Mouse (Mus musculus) large intestine, adult 2 months (tissue): ENCODE results near the gene Slit3. TPM values are rescaled to one million over a fixed set of nuclear protein-coding genes. Genes with fewer than 3 reads are reported as not detected.

ENCODE experiments used
- DNase-seq: peaks from one replicate; pipeline ENCODE4 v3.0.0-alpha.2; 2012; ENCODE audit warnings: low read depth, low spot score
- WGBS: fragments of 180-500 bp; shearing (Covaris S2); methylation state at CpG from one replicate; pipeline ENCODE4 v1.1.7; 2018; 5-methylcytosine and 5-hydroxymethylcytosine counted together
- polyA plus RNA-seq: library from polyadenylated mRNA; depleted of rRNA; stranded (reverse); fragments of >200 nt; gene quantifications from 2 replicates; pipeline ENCODE4 v1.2.3, GENCODE M21; 2012

The Slit3 gene
- polyA plus RNA-seq, 1 experiment = 4.4 TPM

DNA sequence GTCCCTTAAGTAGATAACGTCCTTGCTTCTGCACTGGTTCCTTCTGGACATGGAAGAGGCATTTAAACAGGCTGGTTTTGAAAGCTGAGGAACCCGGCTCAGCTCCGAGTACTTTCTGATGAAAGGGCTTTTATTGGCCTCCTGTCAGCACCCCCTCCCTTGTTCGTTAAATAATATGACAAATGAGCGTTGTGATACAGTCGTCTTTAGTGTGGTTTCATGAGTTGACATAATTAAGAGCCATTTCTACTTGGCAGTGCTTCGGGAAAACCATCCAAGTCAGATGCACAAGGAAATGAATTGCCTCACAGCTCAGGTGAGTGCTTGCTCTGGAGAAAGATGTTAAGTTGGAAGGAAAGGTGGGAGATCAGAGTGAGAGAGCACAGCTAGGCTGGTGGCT lies 173.6 kb downstream of the Slit3 start:
- 48% methylated on average over 7 of the region's 7 CpGs for WGBS
- no peak for DNase-seq

DNA sequence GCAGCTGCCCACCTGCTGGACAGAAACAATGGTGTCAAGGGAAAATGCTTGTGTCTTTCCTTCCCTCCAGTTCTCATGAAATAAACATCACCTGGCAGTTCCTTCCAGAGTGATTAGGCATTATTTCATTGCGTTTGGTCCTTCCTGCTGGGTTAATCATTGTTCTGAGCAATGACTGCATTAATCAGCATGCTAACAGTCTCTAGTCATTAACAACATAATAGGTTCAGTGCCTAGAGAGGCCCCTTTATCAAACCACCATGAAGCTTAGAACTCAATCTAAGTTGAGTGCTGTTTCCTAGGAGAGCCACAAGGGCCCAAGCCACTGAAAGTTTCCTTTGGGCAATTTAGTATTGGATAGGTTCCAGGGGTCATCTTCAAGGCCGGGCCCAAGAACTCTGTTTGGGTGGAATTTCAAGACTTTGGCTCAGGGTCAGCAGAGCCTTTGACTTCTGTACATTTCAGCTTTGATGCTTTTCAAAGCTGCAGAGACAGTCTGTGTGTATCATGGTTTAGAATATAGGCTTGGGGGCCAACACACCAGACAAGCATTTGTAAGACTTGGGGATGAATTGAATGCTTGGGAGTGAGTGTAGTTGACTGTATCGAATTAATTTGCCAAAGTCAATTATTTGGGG lies 174.3 kb downstream of the Slit3 start:
- DNase-seq = no peak
- 45% methylated on average over 3 of the region's 3 CpGs for WGBS

DNA sequence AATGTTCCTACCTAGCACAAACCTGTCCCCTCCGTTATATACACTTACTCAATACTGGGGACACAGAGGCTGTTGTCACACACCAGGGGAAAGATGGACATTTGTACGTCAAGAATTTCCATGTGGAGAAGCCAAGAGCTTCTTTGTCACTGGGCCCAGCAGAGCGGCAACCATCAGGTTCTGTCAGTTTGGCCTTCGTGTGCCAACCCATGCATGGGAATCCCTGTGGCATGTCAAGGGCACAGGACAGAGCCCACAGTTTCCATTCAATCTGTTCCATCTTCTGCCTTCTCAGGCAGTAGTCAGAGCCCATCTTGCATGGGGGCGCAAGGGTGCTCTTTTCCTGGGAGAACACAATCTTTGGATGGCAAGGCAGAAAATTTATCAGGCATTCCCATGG lies 175.8 kb downstream of the Slit3 start:
- WGBS = 91% methylated on average over 5 of the region's 5 CpGs
- DNase-seq = no peak

DNA sequence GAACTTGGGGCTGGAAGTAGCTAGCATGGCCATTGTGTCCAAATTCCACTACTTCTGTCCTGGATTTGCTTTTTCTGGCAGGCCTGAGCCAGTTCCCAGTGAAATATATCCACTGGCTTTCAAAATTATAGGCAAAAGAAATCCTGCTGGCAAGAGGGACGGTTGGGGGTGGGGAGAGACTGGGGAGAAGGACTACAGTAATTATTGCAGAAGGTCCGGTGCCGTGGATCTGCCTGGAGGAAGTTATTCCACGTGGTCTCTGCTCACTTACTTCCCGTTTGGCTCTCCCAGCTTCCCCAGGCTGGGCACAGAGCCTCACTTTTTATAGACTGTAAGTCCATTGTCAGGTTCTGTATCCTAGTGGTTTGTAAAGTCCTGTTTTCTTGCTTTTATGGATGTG lies 176.3 kb downstream of the Slit3 start:
- DNase-seq = no peak
- WGBS = 54% methylated on average over 5 of the region's 5 CpGs

DNA sequence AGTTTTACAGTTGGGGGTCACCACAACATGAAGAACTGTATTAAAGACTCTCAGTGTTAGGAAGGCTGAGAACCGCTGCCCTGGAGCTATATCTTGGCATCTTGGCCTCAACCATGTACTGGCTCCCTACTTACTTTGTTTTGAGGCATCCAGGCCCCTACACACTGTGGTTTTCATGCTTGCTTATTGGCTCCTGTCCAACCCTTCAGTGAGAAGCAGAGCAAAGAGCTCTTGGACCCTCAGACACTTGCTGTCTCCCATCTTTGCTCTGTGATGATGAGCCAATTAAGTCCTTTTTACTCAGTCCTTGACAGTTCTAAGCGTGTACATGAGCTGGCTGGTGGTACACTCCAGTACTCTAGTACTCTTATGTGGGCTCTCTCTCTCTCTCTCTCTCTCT lies 177.5 kb downstream of the Slit3 start:
- 78% methylated on average over 2 of the region's 2 CpGs for WGBS
- DNase-seq = no peak

DNA sequence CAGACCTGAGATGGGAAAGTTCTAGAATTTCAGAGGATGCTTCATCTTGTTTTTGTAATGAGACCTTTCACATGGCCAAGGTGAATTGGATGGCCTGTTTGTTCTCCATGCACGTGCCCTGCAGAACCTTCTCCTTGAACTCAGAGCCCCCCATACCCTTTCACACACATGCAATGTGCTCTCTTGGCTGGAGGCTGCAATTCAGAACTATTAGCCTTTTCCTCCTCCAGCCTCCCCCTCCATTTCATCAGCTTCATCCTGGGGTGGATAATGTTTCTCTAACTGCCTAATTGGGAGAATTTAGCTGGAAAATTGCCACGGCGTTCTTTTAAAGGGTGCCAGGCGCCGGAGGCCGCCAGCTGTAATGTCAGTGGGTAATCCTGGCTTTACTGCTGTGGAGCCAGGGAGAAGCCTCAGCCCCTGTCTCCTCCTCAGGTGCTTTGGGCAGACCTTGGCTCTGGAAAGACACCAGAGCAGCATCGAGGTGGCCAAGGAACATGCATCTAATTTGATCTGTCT lies 178.9 kb downstream of the Slit3 start:
- WGBS = 84% methylated on average over 7 of the region's 7 CpGs
- no peak for DNase-seq

DNA sequence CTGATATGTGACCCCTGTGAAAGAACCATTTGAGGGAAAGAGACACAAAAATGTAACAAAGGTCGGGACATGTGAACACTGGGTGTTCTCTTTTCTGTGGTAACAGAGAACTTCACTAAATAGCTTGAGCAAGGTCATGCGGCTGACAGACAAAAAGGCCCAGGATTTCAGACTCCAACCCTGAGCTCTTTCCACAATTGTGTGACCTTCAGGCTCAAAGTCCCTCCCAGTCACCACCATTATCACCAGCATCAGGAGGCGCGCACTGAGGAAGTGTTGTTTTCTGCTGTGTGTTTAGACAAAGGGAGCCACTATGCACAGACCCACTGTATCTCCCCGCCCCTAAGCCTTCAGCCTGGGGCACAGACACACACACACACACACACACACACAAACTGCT lies 181.2 kb downstream of the Slit3 start:
- 82% methylated on average over 5 of the region's 5 CpGs for WGBS
- no peak for DNase-seq

DNA sequence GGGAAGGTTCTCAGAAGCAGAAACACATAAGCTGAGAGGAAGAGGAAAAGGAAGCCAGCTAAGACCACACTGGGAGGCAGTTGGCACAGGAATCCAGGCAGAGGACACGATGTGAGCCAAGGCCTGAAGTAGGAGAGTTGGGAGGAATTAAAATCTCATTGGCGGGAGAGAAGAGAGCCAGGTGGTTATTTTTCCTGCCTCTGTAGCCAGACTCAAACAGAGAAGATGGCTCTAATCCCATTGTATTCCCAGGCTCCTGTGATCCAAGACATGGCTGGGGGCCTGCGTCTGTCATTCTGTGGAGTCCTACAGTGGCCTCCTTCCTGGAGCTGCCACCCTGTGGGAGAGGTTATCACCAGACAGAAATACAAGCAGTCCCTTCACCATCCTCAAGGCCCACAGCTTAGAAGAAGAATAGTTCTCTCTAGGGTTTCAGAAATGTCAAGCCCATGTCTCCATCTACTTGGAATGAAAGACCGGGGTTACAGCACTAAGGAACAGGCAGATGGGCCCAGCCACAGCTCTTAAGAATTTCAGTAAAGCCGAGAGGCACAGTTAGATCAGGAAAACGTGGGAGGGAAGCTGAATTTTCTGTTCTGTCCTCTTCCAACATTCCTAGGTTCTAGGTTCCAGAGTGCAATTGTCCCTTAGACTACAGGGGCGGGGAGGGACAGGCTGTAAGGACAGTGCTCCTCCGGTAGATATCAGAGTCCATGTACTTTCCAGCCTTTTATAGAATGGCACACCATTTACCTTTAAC lies 183.4 kb downstream of the Slit3 start:
- DNase-seq = no peak
- 74% methylated on average over 8 of the region's 8 CpGs for WGBS

DNA sequence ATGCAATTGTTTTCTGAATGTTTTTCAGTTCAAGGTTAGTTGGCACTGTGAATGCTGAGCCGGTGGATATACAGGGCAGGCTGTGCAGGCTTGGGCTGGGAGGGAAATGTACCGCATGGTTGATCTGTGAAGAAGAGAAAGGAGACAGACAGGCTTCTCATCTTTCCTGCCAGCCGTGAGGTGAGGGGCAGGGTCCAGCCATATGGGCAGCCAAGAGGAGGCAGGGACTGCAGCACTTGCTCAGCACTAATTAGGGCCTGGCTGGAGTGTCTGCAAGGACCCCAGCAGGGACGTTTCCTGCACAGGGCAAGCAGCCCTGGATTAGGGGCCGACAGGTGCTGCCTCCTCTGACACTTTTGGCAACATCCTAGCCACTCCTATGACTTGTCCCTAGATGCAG lies 184.1 kb downstream of the Slit3 start:
- DNase-seq = no peak
- WGBS = 57% methylated on average over 5 of the region's 5 CpGs

DNA sequence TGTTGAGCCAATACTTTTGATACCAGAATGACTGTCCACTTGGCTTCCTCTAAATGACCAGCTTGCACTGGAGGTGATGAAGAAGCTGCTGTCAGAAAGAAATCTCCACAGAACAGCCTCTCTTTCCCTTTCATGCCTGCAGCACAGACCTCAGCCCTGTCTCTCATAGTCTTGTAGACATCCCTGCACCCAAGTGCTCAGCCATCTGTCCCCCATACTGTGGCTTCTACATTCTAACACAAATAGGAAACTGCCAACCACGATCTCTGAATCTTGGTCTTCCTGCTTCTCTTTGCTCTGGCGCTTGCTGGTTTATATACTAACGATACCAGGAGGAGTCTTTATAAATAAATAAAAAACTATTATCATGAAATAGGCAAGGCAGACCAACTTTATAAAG lies 184.9 kb downstream of the Slit3 start:
- WGBS = 79% methylated on average over 3 of the region's 3 CpGs
- no peak for DNase-seq

DNA sequence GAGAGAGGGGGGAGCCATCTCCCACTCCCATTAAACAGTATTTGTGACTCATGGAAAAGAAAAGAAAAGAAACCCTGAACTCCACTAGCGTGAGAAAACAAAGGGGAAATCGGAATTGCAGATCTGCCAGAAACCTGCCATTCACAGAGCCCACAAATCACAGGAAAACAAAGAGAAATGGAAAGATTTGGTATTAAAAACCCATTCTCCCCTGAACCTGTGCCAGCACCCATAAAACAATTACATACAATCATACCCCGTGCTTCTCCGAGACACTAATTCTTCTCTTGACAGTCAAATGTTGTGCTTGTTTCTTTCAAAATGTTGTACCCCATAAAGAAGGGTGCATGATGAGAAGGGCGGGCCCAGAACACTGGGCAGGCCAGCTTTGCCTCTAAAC lies 185.9 kb downstream of the Slit3 start:
- DNase-seq = no peak
- 47% methylated on average over 5 of the region's 5 CpGs for WGBS

DNA sequence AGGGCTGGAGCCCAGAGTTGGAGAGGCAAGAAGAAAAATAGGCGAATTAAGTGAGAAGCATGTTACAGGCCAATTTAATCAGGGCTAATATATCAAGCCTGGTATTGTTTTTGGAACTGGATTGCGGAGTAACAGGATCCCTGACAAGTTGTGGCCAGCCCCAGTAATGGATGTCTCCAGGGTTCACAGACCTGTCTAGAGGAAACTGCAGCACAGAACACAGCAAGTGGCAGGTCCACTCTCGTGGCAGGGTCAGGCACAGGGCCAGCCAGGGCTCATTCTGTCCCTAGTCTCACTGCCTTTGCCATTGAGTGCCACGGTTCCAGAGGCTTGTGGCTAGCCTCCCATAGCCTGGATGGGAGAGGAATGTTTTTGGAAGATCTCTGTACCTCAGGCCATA lies 187.0 kb downstream of the Slit3 start:
- WGBS = 79% methylated on average over 4 of the region's 4 CpGs
- DNase-seq = no peak

DNA sequence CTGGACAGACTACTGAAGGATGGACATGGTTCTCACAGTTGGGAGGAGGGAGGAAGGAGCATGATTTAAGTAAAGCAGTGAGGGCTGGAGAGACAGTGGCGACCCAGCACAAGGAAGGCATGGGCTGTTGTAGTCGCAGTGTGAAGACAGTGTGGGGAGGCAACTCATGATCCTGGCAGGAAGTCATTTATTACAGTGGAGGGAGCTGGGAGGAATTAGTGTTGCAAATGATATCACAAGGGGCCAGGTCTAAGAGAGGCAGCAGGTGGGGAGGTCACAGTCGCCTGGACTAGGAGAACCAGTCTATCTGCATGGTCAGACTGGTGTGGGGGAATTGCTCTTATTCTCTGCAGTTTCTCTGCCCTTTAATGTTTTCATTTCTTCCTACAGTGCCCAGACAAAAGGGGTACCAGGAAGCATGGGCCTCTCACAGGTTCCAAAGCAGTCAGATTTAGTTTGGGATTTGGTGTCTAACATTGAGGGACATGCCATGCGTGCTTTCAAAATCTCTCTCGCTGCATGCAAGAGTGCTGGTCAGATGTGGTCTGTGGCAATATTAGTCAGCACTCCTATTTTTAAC lies 194.5 kb downstream of the Slit3 start:
- 65% methylated on average over 5 of the region's 5 CpGs for WGBS
- DNase-seq = no peak

DNA sequence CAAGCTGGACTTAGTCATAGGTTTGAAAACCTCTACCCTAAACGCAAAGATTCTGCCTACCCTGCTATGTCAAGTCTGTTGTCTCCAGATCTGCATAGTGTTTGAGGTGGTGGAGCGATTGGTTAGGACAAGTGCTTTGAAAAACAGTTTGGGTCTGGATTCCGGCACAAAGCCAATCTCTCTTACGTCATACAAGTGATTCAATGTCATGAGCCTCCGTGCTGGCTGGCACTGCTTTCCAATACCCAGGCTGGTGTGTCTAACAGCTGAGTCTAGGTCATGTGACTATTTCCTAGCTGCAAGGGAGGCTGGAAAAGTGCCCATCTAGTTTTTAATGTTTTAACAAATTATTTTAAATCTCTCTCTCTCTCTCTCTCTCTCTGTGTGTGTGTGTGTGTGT lies 196.2 kb downstream of the Slit3 start:
- WGBS = 82% methylated on average over 5 of the region's 5 CpGs
- DNase-seq = no peak

DNA sequence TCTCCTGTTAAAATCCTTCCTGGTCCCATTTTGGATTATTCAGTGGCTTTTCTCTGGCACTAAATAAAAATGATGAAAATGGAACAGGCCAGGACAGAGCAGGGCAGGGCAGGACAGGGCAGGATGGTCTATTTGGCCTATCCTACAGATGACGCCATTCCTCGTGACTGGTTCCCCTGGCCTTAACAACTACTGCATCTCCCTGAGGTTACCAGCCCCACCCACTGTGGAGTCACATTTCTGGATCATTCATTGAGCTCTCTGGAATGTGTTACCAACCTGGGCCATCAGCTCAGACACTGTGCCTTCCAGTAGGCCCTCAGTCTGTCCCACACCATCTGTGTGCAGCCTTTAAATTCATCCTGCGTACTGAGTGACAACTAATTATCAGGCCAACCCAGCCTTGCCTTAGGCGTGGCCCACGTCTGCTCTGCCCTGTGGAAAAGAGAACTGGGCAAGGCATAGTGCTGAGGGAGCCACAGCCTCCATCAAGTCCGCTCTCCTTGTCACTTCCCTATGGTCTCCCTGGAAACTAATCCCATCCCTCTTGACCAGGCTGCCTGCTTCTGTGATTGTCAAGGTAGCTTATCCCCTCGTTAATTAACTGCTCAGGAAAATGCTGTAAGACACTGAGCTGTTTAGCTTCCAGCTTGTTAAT lies 196.9 kb downstream of the Slit3 start:
- WGBS = 59% methylated on average over 7 of the region's 7 CpGs
- no peak for DNase-seq

DNA sequence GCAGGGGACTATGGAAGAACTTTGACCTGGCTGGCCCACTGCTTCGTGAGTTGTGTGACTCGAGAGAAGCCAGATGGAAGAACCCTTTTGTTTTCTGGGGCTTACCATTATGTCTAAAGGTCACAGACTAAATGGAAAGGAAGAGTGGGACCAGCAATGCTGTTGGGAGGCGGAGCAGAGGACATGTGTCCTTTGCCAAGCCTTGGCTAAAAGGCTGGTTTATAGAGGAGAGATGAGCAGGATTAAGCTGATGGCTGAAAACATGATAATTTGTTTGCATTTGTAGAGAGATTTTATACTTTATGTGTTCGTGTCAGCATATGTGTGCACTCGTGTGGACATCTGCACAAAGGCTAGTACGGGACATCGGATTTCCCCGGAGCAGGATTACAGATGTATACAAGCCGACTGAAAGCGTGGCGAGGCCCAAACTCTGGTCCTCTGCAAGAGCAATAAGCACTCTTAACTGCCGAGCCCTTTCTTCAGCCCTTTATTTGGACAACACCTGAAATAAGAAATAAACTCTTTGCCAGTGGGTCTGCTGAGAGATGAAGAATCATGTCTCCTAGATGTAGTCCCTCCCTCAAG lies 197.5 kb downstream of the Slit3 start:
- DNase-seq = no peak
- 68% methylated on average over 12 of the region's 12 CpGs for WGBS

DNA sequence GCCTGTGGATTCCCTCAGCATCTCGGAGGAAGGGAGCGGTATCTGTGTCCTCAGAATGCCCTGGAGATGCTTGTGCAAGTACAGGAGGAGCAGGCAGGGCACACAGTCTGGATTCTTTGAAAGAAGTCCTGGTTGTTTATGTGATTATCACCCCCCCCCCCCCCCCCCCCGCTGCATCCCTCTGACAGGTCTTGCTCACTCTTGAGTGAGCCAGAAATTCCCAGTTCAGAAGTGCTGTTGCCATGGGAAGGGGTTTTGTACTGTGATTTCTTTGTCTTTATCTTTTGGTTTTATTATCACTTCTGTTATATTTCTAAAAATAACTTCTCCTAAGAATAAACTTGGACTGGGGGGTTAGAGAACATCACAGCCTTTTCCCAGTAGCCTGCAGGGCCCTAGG lies 199.5 kb downstream of the Slit3 start:
- 53% methylated on average over 3 of the region's 3 CpGs for WGBS
- DNase-seq = no peak

DNA sequence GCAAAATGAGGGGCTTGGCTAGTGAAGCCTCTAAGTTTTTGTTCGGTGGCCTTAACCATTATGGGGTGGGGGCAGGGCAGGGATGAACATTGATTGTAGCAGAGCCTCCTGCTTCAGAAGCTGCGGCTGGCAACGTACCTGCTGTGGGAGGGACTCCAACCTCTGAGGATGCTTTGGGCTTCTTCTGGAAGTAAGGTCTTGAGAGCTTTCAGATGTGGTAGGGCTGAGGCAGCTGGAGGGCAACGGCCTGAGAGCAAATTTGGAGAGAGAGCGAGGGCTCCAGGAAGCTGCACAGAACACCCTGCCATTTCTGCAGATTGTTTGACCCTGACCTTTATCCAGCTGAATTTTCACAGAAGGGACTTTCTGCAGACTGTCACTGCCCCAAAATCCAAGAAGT lies 203.4 kb downstream of the Slit3 start:
- 51% methylated on average over 5 of the region's 5 CpGs for WGBS

DNA sequence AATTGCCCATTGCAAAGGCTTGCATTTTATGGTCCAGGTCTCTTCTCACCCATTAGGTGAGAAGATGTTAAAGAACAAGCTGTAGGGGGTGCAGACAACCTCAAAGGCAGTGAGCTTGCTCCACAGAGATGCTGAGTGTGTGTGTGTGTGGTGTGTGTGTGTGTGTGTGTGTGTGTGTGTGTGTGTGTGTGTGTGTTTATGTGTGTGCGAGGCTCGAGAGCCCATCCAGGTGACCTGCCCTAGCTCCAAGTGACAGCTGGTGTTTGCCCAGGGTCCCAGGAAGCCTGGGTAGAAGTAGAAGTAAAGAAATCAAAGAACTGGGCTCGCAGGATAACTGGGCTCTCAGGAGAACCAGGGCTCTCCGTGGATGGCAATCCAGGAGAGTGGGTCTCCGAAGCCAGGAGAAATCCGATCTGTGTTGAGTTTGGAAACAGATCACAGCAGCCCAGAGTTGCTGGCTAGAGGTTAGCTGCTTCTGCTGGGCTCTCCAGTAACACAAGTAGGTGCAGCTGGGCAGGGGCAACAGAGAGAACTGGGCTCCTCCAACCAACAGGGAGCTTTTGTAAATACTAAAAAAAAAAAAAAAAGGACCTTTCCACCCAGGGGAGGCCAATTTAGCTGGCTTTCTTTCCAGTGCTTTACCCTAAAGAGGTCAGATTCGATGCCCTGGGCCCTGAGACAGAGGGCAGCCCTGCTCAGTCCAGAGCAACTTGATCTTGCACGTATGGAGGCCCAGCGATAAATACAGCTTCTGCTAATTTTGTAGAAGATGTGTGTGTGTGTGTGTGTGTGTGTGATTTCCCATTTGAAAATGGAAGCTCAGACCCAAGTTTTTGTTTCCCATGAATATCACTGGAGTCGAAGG lies 204.3 kb downstream of the Slit3 start:
- DNase-seq = no peak
- WGBS = 54% methylated on average over 10 of the region's 10 CpGs

More for the DNA sequence above, 203.4 kb downstream of the Slit3 start:
- no peak for DNase-seq
